Mouse (Mus musculus) cerebellum, postnatal 4 days (tissue): ENCODE results near the gene Apoa2.
"Not testable (repeated sequence)": the region's sequence is repeated elsewhere in the genome, so short reads cannot be mapped to it uniquely, and the experiment has no call there.

Experiments
- DNase-seq, 2 experiments: peaks; one replicate each; pipeline ENCODE4 v3.0.0; 2022; ENCODE audit warnings: low spot score in 2 of 2, mixed read lengths in 1 of 2

Apoa2 gene

GRCm38 (mm10) chr1:171235791-171236190 lies 10.9 kb downstream of the Apoa2 start:
- no peak for DNase-seq

DNA sequence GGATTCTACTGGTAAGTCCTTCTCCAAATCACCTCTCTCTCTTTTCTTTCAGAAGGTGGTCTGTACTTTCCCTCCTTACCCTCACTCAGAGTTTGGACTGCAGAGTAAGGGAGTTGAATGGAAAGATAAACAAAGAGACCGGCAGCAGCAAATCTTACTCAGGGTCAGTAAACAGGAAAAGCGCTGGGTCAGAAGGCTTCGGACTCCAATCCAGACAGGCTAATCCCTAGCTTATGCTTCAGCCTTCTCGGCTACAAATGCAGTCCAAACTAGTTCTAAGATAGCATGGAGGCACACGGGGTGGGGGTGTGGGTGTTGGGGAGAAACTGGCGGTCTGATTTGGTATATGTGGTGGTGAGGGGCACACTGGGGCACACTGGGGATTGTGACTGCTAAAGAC lies 12.6 kb downstream of the Apoa2 start:
- no peak for DNase-seq

DNA sequence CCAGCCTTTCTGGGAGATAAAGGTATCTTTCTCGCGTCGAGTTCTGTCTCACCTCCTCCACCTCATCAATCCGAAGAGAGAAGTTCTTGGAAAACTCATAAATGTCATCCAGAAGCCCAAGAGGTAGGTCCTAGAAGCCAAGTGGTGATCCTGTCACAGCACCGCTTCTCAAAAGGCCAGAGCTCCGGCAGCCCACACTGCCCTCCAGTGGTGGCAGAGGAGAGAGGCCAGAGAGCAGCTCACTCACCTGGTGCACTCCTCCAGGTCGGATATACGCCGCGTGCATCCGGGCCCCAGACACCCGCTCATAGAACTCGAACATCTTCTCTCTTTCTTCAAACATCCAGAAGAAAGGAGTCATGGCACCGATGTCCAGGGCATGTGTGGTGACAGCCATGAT lies 13.6 kb downstream of the Apoa2 start:
- DNase-seq = peak in 1 of 2 experiments; percentile 55

DNA sequence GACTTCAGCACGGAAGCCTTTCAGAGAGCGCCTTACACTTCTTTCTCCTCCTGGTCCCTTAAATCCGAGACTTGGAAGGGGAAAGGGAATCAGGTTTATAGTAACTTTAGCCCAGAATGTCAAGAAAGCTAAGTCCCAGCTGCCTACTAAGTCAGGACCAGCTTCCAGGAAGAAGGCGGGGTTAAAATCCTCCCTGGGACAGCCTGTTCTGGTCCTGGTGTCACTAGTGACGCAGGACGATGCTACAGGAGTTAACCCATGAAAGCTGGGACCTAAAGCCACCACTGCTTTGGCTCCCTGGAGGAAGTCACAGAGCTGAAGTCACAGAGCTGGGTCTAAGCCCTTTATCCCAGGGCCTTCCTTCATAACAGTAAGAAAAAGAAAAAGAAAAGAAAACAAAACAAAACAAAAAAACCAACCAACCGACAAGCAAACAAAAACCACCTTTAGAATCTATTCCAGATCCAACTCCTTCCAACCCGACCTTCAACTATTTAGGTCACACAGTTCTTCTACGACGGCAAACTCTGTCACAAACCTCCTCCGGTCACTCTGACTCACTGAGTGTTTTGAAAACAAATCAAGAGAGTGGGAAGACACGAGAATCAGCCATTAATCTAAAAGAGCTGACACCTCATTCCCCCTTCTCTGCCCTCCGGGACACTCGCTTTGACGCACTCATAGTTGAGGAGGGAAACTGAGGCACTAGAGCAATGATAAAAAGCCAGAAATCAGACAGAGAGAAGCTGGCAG lies 15.3 kb downstream of the Apoa2 start:
- DNase-seq = no peak

- DNase-seq = no peak
Observed at GRCm38 (mm10) chr1:171240911-171241310, 16.1 kb downstream of the Apoa2 start.

GRCm38 (mm10) chr1:171241952-171242351 lies 17.1 kb downstream of the Apoa2 start:
- DNase-seq = not testable (repeated sequence)

- DNase-seq = no peak
Observed at GRCm38 (mm10) chr1:171245353-171245752, 20.5 kb downstream of the Apoa2 start.

- peak; percentile 93 to 98 for DNase-seq
Observed at GRCm38 (mm10) chr1:171246709-171247452, 22.0 kb downstream of the Apoa2 start.

- no peak for DNase-seq
Observed at GRCm38 (mm10) chr1:171247453-171247841, 22.6 kb downstream of the Apoa2 start.

GRCm38 (mm10) chr1:171247916-171248315 lies 23.1 kb downstream of the Apoa2 start:
- DNase-seq = no peak

GRCm38 (mm10) chr1:171248386-171249226 lies 23.8 kb downstream of the Apoa2 start:
- no peak for DNase-seq

DNA sequence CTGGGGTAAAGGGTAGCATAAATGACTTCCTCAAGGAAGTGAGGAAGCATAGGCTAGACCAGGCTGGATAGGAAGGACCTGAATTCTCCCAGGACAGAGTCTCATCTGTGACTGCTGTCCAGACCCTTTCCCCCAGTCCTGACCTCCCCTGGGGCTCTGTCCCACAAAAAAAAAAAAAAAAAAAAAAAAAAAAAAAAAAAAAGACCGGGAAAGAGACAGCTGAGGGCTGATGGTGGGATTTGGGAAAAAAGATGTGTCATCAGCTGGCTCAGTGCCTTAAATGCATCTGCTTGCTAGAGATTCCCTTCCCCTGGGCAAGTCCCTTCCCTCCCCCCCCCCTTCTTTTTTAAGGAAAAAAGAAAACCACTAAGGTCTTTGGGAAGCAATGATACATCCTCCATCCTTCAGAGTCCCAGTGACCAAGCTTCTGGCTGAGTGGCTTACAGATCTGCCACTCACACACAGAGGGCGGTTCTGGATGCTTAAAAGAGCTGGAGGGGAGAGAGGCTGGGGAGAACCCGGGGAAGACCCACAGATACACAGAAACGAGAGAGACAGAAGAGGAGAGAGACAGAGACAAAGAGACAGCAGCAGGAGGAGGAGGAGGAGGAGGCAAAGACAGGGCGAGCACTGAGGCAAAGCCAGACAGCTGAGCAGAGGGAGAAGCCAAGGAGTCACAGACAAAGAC lies 25.2 kb downstream of the Apoa2 start, which contains the start of gene Adamts4:
Gene Adamts4 (plus strand): TSS at position 509 of the 688 bp plus-strand sequence.
- DNase-seq = peak in 1 of 2 experiments; percentile 58

DNA sequence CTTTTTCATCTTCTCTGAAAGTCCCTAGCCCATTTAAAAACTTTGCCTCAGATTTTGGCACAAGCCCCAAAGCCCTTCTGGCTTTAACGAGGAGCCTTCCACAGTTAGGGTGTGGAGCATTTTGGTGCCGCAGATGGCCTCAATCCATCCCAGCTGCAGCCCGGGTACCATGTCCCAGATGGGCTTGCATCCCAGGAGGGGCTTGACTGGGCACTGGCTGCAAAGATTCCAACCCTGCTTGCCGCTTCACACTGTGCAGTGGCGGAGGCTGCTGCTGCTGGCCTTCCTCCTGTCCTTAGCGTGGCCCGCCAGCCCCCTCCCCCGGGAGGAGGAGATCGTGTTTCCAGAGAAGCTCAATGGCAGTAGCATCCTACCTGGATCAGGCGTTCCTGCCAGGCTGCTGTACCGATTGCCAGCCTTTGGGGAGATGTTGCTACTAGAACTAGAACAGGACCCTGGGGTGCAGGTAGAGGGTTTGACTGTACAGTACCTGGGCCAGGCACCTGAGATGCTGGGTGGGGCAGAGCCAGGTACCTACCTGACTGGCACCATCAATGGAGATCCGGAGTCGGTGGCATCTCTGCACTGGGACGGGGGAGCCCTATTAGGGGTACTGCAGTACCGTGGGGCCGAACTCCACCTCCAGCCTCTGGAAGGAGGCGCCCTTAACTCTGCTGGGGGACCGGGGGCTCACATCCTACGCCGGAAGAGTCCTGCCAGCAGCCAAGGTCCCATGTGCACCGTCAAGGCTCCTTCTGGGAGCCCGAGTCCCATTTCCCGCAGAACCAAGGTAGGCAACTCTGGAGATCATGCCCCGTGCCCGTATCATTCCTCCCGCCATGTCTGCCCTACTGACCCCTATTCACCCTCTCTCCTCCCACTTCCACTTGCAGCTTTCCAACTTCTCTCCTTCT lies 26.1 kb downstream of the Apoa2 start, which contains the start of gene Ndufs2:
Gene Ndufs2 (minus strand): TSS at position 709 of the 914 bp plus-strand sequence.
- DNase-seq = peak in 1 of 2 experiments; percentile 55

DNA sequence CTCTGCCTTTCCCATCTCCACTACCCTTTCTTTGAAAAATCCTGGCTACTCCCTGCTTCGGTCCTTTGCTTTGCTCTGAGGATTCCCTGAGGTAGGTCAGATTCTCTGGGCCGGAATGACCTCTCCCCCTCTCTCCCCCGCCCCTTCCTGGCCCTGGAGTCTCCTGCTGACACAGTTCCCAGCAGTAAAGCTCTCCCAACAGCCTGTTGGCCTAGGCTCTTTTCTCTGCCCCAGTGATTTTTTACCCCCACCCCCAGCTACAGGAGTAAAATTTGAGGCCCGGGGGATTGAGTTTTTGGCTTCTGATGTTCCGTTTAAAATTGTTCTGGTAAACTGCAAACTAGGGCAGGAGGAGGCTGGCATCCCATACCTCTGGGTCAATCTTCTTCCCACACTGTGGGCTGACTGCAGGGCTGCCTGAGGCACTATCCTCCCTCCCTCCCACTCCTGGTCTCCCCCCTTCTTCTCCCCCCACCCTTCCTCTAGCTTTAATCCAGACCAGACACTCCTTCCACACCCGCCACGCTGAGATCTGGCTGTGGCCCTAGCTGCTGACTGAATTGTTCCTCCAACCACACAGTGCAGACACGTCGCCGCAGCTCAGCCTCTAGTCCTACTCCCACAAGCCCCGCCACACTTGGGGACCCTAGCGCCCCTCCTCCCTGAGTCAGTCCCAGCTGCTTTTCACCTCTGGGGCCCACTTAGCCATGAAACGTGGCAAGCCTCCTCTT lies 26.9 kb downstream of the Apoa2 start:
- no peak for DNase-seq

GRCm38 (mm10) chr1:171252415-171252814 lies 27.6 kb downstream of the Apoa2 start:
- DNase-seq = no peak

DNA sequence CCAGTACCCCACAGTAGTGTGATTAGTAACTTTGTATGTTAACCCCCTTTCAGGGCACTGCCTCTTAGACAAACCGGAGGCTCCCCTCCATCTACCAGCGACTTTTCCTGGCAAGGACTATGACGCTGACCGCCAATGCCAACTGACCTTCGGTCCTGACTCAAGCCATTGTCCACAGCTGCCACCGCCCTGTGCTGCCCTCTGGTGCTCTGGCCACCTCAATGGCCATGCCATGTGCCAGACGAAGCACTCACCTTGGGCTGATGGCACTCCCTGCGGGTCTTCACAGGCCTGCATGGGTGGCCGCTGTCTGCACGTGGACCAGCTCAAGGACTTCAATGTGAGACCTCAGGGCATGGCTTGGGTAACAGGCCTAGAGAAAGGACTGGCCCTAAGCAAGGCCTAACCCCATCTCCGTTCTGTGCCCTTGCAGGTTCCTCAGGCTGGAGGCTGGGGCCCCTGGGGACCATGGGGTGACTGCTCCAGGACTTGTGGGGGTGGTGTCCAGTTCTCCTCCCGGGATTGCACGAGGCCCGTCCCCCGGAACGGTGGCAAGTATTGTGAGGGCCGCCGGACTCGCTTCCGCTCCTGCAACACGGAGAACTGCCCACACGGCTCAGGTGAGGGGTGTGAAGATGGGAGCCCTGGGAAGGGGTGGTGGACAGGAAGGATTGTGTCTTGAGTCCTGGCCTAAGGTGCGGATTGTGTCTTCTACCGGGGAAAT lies 31.4 kb downstream of the Apoa2 start:
- DNase-seq = no peak

GRCm38 (mm10) chr1:171256937-171257548 lies 32.2 kb downstream of the Apoa2 start:
- peak in 1 of 2 experiments; percentile 59 for DNase-seq

- no peak for DNase-seq
Observed at GRCm38 (mm10) chr1:171257781-171258180, 32.9 kb downstream of the Apoa2 start.
